Mouse (Mus musculus) thymus, adult 2 months (tissue): ENCODE results near the gene Igdcc3.

Source experiments
- CTCF ChIP-seq: fragments of 200-500 bp; IDR thresholded peaks from 2 replicates; pipeline ENCODE4 v1.5.1; 2012; ENCODE audit warnings: mild to moderate bottlenecking, control low read depth, low read length, moderate library complexity, borderline replicate concordance; ENCODE audit not compliant: control insufficient read depth, poor library complexity, insufficient read depth; ENCODE audit errors: extremely low read depth
- POLR2A ChIP-seq: fragments of 200-500 bp; IDR thresholded peaks from 2 replicates; pipeline ENCODE4 v1.6.1; 2012; ENCODE audit warnings: mild to moderate bottlenecking, low read length, control low read depth, moderate library complexity; ENCODE audit not compliant: control insufficient read depth, poor library complexity, insufficient read depth; ENCODE audit errors: extremely low read depth

DNA sequence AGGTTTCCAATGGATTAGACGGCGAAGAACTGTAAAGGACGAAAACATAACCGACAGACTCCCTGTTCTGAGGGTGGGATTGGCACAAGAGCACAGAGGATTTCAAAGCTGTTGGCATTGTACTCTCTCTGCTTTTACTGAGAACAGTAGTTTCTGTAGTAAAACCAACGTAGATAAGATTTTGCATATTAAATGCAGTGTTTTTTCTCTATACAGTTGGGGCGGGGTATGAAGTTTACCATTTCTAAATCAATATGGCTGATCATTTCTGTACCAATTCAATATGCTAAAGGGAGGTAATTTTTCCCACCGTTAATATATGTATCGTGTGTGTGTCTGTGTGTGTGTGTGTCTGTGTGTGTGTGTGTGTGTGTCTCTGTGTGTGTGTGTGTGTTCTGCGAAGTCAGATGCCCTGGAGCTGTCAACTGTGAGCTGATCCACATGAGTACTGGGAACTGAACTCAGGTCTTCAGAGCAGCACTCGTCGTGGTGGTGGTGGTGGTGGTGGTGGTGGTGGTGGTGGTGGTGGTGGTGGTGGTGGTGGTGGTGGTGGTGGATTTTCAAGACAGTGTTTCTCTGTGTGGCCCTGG, 61.3 kb downstream of the Igdcc3 start:
- TF ChIP-seq CTCF: no peak
- TF ChIP-seq POLR2A: no peak
